8 mouse cellular contexts compared by ENCODE assay signal in genomic region chr12:100528246-100528645, GRCm38 (mm10). TPM values are rescaled to one million over a fixed set of nuclear protein-coding genes. Genes with fewer than 3 reads are reported as not detected.
A peak's percentile ranks its signal among the peaks of the same experiment; 100 is the strongest.
DNase-seq lines count a peak whose midpoint lies in the region; ATAC-seq lines count a peak whose summit lies in the region.

No protein-coding gene starts in this region.

- H3K27ac ChIP-seq in neural tube, embryonic 11.5 days (ENCODE audit: low read depth, low read length): no peak overlapping the region
- H3K27ac ChIP-seq in kidney, embryonic 16.5 days (ENCODE audit: low read length): peak overlapping the region; percentile 81

- no peaks in the 10 kb centered on the region for H3K36me3 ChIP-seq in neural tube, embryonic 11.5 days (ENCODE audit: control insufficient read depth, insufficient read depth, low read length)
- H3K36me3 ChIP-seq in kidney, embryonic 16.5 days (ENCODE audit: insufficient read depth, low read length): no peaks in the 10 kb centered on the region

- H3K4me2 ChIP-seq in neural tube, embryonic 11.5 days (ENCODE audit: low read depth): no peak overlapping the region
- H3K4me2 ChIP-seq in kidney, embryonic 16.5 days (replicated peaks; ENCODE audit: low read depth, low read length): peak overlapping the region; percentile 58

- DNase-seq in adrenal gland, adult (ENCODE audit: inconsistent age in 2 of 2, low spot score in 1 of 2): peak; percentile 73 to 84
- no peak for DNase-seq in adrenal gland, postnatal 4 days (ENCODE audit: low spot score in 2 of 2)
- no peak for DNase-seq in neural tube, embryonic 11.5 days (ENCODE audit: low spot score)
- DNase-seq in neural tube, embryonic 10.5 days (ENCODE audit: extremely low spot score, low spot score): no peak
- DNase-seq in thymus, postnatal 25 days: no peak
- no peak for DNase-seq in ovary, postnatal 10 days (ENCODE audit: low spot score)
- DNase-seq in urinary bladder, postnatal 4 days (ENCODE audit: low spot score in 2 of 2): no peak

- WGBS in neural tube, embryonic 11.5 days: 17% methylated on average over 3 of the region's 3 CpGs
- WGBS in kidney, embryonic 16.5 days: 43% methylated on average over 3 of the region's 3 CpGs

- peak; percentile 30 for ATAC-seq in neural tube, embryonic 11.5 days (ENCODE audit: insufficient read depth, low FRiP score, low TSS enrichment)
- peak; percentile 16; the same call in 1 of the 2 replicates for ATAC-seq in kidney, embryonic 16.5 days (ENCODE audit: low FRiP score, low TSS enrichment)

- H3K4me1 ChIP-seq in neural tube, embryonic 11.5 days (ENCODE audit: control insufficient read depth, insufficient read depth, low read length): peaks cover 10% of the 10 kb centered on the region
- H3K4me1 ChIP-seq in kidney, embryonic 16.5 days (ENCODE audit: insufficient read depth, low read length): peaks cover 37% of the 10 kb centered on the region

- no peaks in the 10 kb centered on the region for H3K27me3 ChIP-seq in neural tube, embryonic 11.5 days (ENCODE audit: control insufficient read depth, insufficient read depth, low read length)
- no peaks in the 10 kb centered on the region for H3K27me3 ChIP-seq in kidney, embryonic 16.5 days (ENCODE audit: insufficient read depth, low read length)

- H3K4me3 ChIP-seq in neural tube, embryonic 11.5 days (ENCODE audit: low read depth, low read length): no peak overlapping the region
- no peak overlapping the region for H3K4me3 ChIP-seq in kidney, embryonic 16.5 days (ENCODE audit: low read length)

- no peaks in the 10 kb centered on the region for H3K9me3 ChIP-seq in neural tube, embryonic 11.5 days (ENCODE audit: control insufficient read depth, low read length)
- no peaks in the 10 kb centered on the region for H3K9me3 ChIP-seq in kidney, embryonic 16.5 days (ENCODE audit: low read length)

- H3K9ac ChIP-seq in neural tube, embryonic 11.5 days (ENCODE audit: low read length): no peak overlapping the region
- H3K9ac ChIP-seq in kidney, embryonic 16.5 days (replicated peaks; ENCODE audit: low read length): no peak overlapping the region

RNA-seq across cellular contexts. Expression of gene Ttc7b, which starts 7.6 kb away (rescaled TPM):
- total RNA-seq in adrenal gland, postnatal 4 days (2021): 10 to 100 TPM; 77.2 to 81.2 TPM
- polyA plus RNA-seq in neural tube, embryonic 11.5 days (2014; fragmentation: Nextera tagmentation; extraction: Ambion mirVana): 15.3 and 16.1 TPM in 2 replicates
- polyA plus RNA-seq in kidney, embryonic 16.5 days (2015; fragmentation: Nextera tagmentation; extraction: Ambion mirVana): 3.9 and 4.7 TPM in 2 replicates

Comparison
In these comparisons a context has a peak if more than half of its experiments do, and no peak if none do; other contexts are left out.
1. DNase-seq: peak in adrenal gland, adult (2 of 2); none in adrenal gland, postnatal 4 days (0 of 2), neural tube, embryonic 11.5 days (single experiment), neural tube, embryonic 10.5 days (single experiment), thymus, postnatal 25 days (single experiment), ovary, postnatal 10 days (single experiment) and urinary bladder, postnatal 4 days (0 of 2).